Mouse (Mus musculus) G1E (cell line): ENCODE data around the gene Slc5a1. TPM values are rescaled to one million over a fixed set of nuclear protein-coding genes. Genes with fewer than 3 reads are reported as not detected.

Experiments
- ATAC-seq: 2 replicates; pipeline ENCODE4 v1.8.0; 2016; ENCODE audit warnings: mild to moderate bottlenecking; ENCODE audit not compliant: insufficient number of reproducible peaks, poor library complexity, low FRiP score, severe bottlenecking; ENCODE audit errors: extremely low read depth
- DNase-seq: peaks from one replicate; pipeline ENCODE4 v3.0.0; 2012; ENCODE audit warnings: low spot score
- H3K27me3 ChIP-seq: 2 replicates; pipeline ENCODE4 v1.6.1; 2012; ENCODE audit warnings: mild to moderate bottlenecking, low read length, inconsistent platforms; ENCODE audit not compliant: insufficient read depth
- H3K36me3 ChIP-seq: replicated peaks from 2 replicates; pipeline ENCODE3; 2012; ENCODE audit warnings: mild to moderate bottlenecking, inconsistent platforms
- H3K4me1 ChIP-seq: 2 replicates; pipeline ENCODE4 v1.6.1; 2012; ENCODE audit warnings: low read depth, low read length, inconsistent platforms, mixed read lengths; ENCODE audit not compliant: insufficient read depth
- H3K4me3 ChIP-seq: 2 replicates; pipeline ENCODE4 v1.5.1; 2012; ENCODE audit warnings: low read depth, mild to moderate bottlenecking, inconsistent platforms, low read length, moderate library complexity, mixed read lengths
- H3K9me3 ChIP-seq: replicated peaks from 2 replicates; pipeline ENCODE4 v1.6.1; 2012; ENCODE audit warnings: inconsistent platforms
- CTCF ChIP-seq: IDR thresholded peaks from 2 replicates; pipeline ENCODE4 v1.5.1; 2012; ENCODE audit warnings: low read depth, low read length, inconsistent platforms, mixed read lengths
- GATA1 ChIP-seq: IDR thresholded peaks from 2 replicates; pipeline ENCODE4 v1.6.1; 2012; ENCODE audit warnings: borderline replicate concordance, low read length, inconsistent platforms, mixed read lengths
- GATA2 ChIP-seq: IDR thresholded peaks from 2 replicates; pipeline ENCODE4 v1.6.1; 2012; ENCODE audit warnings: low read depth, low read length, inconsistent platforms, borderline replicate concordance
- POLR2AphosphoS5 ChIP-seq: IDR thresholded peaks from 2 replicates; pipeline ENCODE4 v1.6.1; 2012; ENCODE audit warnings: low read depth, low read length, inconsistent platforms; ENCODE audit not compliant: insufficient replicate concordance
- TAL1 ChIP-seq: conservative IDR thresholded peaks from 2 replicates; pipeline ENCODE4 v1.6.1; 2012; ENCODE audit warnings: low read depth, low read length, inconsistent platforms, mixed read lengths
- polyA plus RNA-seq: library from polyadenylated mRNA; stranded (reverse); fragments of >175 nt; gene quantifications from 2 replicates; pipeline ENCODE4 v1.2.3, GENCODE M21; 2012
- total RNA-seq, 2 experiments: library from RNA; stranded (forward) in 1 of 2; stranded (reverse) in 1 of 2; fragments of 200-1000 nt in 1 of 2; fragments of >200 nt in 1 of 2; fragmentation: Nextera tagmentation in 1 of 2; gene quantifications; 2 replicates each; pipeline ENCODE4 v1.2.3; 2014 to 2017

The Slc5a1 gene
- total and polyA plus RNA-seq, 3 experiments = 0.05 TPM; not detected in 2

DNA sequence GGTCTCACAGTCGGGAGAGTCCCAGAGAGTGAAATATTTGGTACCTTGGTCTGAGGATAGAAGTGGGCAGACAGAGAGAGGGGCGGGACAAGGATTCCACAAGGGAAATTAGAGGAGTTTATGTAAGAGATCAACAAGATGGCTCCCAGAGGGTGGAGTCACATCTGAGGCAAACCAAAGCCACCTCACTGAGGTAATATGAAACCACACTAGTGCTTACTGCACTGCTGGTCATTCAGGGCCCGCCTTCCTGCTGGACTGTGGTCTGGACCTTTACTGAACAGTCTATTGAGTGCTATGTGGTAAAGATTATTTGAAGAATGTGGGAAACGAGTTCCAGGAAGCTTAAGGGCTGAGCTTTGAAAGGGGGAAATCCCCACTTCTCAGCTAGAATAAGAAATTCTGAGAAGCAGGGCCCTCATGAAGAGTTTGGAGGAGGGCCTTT, 17.9 kb downstream of the Slc5a1 start:
- Histone ChIP-seq H3K4me3 (no peak overlapping the region), H3K36me3 (no peaks in the 10 kb centered on the region), H3K4me1 (no peaks in the 10 kb centered on the region), H3K9me3 (no peaks in the 10 kb centered on the region), H3K27me3 (peaks cover 41% of the 10 kb centered on the region)
- ATAC-seq = no peak
- no peak for TF ChIP-seq GATA2
- TF ChIP-seq POLR2AphosphoS5 = no peak
- TF ChIP-seq TAL1 = no peak
- TF ChIP-seq CTCF = no peak
- no peak for TF ChIP-seq GATA1
- DNase-seq = no peak

DNA sequence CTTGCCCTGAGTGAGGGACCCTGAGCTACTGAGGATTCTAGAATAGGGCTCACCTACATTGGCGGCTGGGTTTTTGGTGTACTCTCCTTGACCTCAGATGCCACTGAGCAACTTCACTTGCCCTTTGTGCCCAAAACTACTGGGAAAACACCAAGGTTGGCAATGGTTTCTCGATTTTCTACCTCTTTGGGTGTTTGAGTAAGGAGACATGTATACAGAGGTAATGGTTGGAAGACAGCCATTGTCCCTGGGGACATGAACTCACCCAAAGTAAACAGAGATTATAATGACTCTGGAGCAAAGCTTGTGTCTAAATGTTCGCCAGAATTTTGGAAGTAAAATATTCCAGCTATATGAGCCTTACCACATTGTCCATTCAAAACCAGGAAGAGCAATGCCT, 19.6 kb downstream of the Slc5a1 start:
- DNase-seq (no peak), ATAC-seq (no peak)
- Histone ChIP-seq H3K9me3 (no peaks in the 10 kb centered on the region), H3K4me1 (no peaks in the 10 kb centered on the region), H3K36me3 (no peaks in the 10 kb centered on the region), H3K27me3 (peaks cover 41% of the 10 kb centered on the region), H3K4me3 (no peak overlapping the region)
- no peak for TF ChIP-seq POLR2AphosphoS5
- no peak for TF ChIP-seq TAL1
- TF ChIP-seq GATA1 = no peak
- no peak for TF ChIP-seq CTCF
- no peak for TF ChIP-seq GATA2

DNA sequence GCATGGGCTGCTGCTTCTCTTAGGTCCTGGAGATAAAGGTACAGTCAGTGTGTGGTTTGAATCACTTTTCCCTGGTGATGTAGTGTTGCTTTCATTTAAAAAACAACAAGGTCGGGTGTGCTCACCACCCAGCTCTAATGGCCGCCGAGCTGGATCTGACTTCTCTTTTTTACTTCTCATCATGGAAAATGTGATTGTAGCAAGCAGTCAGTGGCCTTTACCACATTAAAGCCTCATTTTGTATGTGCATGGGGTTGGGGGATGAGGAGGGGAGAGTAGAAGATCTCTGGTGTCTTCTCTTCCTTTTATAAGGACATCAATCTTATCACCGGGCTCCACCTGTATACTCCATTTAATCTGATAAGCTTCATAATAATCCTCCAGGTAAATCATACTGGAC, 21.3 kb downstream of the Slc5a1 start:
- Histone ChIP-seq H3K4me3 (no peak overlapping the region), H3K9me3 (no peaks in the 10 kb centered on the region), H3K27me3 (peaks cover 32% of the 10 kb centered on the region), H3K4me1 (no peaks in the 10 kb centered on the region), H3K36me3 (no peaks in the 10 kb centered on the region)
- no peak for TF ChIP-seq GATA2
- no peak for TF ChIP-seq CTCF
- no peak for TF ChIP-seq GATA1
- no peak for TF ChIP-seq TAL1
- no peak for TF ChIP-seq POLR2AphosphoS5
- DNase-seq = no peak
- ATAC-seq = no peak

DNA sequence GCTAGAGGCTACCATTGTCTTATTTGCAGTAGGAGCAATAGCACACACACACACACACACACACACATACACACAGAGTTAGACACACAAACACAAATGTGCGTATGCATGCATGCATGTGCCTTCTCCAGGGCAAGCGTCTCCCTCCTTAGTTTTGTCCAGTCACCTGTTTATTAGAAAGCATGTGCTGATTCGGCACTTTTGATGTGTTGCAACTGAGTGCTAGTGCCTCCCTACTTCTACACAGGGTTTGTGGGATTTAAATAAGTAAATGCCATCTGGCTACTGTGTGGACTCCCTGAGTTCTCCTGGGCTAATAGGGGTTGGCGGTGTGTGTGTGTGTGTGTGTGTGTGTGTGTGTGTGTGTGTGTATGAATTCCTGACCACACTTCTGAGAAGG, 30.1 kb downstream of the Slc5a1 start:
- ATAC-seq (no peak), DNase-seq (no peak)
- no peaks in the 10 kb centered on the region for H3K36me3 ChIP-seq
- H3K4me1 ChIP-seq = no peaks in the 10 kb centered on the region
- H3K4me3 ChIP-seq = no peak overlapping the region
- peaks cover 8% of the 10 kb centered on the region for H3K27me3 ChIP-seq
- no peaks in the 10 kb centered on the region for H3K9me3 ChIP-seq
- TF ChIP-seq CTCF (no peak), GATA1 (no peak), POLR2AphosphoS5 (no peak), TAL1 (no peak), GATA2 (no peak)

DNA sequence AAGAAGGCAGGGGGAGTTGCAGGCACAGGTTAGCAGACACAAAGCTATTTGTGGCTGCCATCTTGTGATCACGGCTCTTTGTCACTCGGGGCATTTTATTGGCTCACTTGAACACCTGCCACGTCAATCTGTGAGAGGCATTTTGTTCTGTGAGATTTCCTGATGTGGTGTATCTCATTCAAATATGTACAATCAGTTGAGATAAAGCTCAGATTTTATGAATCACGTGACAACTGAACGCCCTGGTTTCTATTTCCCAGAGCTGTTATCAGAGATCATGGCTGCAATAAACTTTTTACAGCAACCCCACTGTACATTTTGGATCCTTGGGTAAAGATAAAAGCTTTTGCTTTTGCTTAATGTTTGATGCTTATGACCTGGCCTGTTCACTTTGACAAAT, 31.6 kb downstream of the Slc5a1 start:
- TF ChIP-seq CTCF (no peak), POLR2AphosphoS5 (no peak), TAL1 (no peak), GATA2 (no peak), GATA1 (no peak)
- Histone ChIP-seq H3K36me3 (no peaks in the 10 kb centered on the region), H3K27me3 (peaks cover 14% of the 10 kb centered on the region), H3K9me3 (no peaks in the 10 kb centered on the region), H3K4me3 (no peak overlapping the region), H3K4me1 (no peaks in the 10 kb centered on the region)
- DNase-seq (no peak), ATAC-seq (no peak)

DNA sequence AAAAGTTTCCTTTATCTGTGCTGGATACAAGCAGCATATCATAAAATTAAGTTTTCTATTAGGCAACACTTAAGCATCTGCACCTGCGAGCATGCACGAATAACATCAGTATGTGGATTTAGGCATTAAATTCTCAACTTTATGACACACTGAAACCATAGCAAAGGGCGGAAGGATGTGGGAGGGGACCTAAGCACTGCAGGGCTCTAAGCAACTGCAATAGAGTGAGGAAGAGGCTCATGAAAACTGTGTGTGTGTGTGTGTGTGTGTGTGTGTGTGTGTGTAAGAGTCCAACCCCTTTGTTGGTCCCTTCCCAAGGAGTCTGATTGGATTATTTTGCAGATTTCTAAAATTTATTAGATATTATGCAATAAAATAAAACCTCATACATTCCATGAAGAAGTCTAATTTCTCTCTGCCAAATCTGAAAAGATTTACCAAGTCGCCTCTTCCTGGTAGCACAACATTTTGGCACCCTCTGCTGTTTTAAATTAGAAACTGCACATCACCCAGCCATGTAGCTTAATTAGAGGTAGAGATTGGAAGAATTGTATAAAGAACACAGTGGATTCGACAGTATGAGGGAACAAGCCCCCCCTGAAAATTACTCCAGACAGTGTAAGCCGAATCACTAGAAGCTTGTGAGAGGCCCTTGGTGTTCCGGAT, 38.9 kb downstream of the Slc5a1 start:
- peaks cover 47% of the 10 kb centered on the region for H3K27me3 ChIP-seq
- H3K4me3 ChIP-seq = no peak overlapping the region
- H3K9me3 ChIP-seq = no peaks in the 10 kb centered on the region
- TF ChIP-seq GATA2 (no peak), TAL1 (no peak), GATA1 (no peak)
- no peaks in the 10 kb centered on the region for H3K4me1 ChIP-seq
- no peak for ATAC-seq
- no peaks in the 10 kb centered on the region for H3K36me3 ChIP-seq
- no peak for DNase-seq

DNA sequence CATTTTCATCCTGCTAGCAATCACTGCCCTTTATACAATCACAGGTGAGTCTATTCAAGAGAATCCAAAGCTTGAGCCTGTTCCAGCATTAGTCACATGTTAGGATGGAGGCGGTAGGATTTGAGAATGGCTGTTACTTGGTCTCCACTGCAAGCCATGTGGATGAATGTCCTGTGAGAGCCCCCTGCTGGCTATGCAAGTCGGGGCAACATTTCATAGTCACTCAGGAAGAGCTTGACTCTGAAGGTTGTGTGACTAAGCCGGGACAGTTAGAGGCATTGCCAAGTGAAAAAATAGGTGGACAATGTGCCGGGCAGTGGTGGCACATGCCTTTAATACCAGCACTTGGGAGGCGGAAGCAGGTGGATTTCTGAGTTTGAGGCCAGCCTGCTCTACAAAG, 40.0 kb downstream of the Slc5a1 start:
- peaks cover 54% of the 10 kb centered on the region for H3K27me3 ChIP-seq
- H3K4me1 ChIP-seq = no peaks in the 10 kb centered on the region
- no peaks in the 10 kb centered on the region for H3K36me3 ChIP-seq
- ATAC-seq = no peak
- H3K9me3 ChIP-seq = no peaks in the 10 kb centered on the region
- H3K4me3 ChIP-seq = no peak overlapping the region
- DNase-seq = peak; percentile 14
- TF ChIP-seq POLR2AphosphoS5 = no peak
- no peak for TF ChIP-seq GATA1
- TF ChIP-seq CTCF = no peak
- TF ChIP-seq GATA2 = no peak
- TF ChIP-seq TAL1 = no peak
